Mouse (Mus musculus) gonadal fat pad, adult 2 months (tissue): ENCODE results near the gene Ppp1r12a. TPM values are rescaled to one million over a fixed set of nuclear protein-coding genes. Genes with fewer than 3 reads are reported as not detected.

Experiments
- DNase-seq: peaks from one replicate; pipeline ENCODE4 v3.0.0-alpha.2; 2012; ENCODE audit warnings: low read depth
- polyA plus RNA-seq: library from polyadenylated mRNA; depleted of rRNA; stranded (reverse); fragments of >200 nt; gene quantifications from 2 replicates; pipeline ENCODE4 v1.2.3, GENCODE M21; 2012; rRNA removed

The Ppp1r12a gene
- 44.5 and 51.1 TPM in 2 replicates for polyA plus RNA-seq

DNA sequence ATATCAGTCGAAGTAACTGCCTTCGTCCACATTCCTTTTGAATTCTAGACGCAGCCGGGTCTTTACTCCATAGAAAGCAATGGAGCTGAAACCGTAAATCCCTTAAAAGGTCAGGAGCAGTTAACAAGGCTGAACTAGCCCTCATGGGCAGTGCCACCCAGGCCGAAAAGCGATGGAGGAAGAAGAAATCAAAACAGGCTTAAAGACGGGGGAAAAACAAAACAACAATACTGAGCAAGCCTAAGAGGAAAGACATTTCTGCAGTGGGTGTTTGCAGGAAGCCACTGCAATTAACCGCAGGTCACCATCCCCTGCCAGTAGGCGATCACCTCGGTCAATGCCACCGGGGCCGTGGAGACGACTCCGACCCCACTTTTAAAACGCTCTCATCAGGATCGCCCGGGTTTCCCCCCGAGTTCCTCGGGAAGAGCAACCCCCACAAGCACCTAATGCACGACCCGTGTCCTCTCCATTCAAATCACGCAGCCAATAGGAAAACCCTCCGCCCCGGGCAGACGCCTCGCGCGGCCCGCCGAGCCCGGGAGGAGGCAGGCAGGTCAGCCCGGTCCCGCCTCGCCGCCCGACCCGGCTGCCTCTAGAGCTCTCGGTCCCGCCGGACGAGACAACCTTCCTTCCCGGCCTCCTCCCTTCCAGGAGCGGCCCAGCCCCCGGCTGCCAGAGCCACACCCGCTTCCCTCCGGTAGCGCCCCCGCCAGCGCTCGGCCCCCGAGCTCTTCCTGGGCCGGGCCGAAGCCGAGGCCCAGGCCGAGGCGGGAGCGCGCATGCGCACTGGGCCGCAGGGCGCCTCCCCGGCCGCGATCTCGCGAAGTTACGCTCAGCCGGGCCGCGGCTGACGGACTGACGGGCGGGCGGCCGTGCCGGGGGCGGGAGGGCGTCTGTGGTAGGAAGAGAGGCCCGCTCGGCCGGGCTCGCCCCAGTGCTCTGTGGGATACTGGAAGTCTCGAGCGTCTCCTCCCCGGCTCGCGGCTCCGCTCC lies at the start of gene Ppp1r12a:
TSS of gene Ppp1r12a (plus strand) at position 933 of the 996 bp plus-strand sequence.
- peak; percentile 52 for DNase-seq

DNA sequence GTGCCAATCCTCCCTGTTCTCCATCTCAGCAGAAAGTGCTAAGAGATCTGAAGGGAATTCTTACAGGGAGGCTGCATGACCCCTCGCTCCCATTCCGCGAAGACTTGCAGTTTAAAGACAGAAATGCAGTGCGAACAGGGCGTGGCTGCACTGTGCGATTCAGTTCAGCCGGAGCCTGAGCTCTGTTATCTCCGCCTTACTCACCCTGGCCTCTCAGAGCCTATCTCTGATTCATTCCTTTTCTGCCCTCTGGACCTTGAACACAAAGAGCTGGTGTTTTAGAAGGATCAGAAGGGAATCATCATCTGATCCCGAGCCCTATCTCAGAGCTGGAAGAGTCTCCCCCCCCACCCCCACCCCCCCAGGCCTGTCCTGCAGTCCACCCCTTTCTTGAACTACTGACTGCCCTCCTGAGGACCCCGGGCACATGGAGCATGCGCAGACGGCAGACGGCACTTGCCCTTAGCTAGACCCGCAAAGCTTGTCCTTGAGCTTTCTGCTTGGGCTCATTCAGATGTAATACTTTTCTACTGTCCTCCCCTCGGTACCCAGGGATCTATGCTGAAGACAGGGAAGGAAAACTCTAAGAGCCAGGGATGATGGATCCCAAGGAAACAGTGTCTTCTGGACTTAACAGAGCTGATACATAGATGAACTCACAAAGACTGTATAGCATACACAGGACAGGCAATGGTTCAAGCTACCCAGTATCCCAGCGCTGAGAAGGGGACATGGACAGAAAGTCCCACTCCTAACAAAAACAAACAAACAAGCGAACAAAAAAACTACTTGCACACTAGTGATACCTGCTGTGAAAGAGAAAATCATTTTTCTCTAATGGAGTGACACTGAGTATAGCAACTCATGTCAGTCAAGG lies 48.4 kb upstream of the Ppp1r12a start:
- no peak for DNase-seq

DNA sequence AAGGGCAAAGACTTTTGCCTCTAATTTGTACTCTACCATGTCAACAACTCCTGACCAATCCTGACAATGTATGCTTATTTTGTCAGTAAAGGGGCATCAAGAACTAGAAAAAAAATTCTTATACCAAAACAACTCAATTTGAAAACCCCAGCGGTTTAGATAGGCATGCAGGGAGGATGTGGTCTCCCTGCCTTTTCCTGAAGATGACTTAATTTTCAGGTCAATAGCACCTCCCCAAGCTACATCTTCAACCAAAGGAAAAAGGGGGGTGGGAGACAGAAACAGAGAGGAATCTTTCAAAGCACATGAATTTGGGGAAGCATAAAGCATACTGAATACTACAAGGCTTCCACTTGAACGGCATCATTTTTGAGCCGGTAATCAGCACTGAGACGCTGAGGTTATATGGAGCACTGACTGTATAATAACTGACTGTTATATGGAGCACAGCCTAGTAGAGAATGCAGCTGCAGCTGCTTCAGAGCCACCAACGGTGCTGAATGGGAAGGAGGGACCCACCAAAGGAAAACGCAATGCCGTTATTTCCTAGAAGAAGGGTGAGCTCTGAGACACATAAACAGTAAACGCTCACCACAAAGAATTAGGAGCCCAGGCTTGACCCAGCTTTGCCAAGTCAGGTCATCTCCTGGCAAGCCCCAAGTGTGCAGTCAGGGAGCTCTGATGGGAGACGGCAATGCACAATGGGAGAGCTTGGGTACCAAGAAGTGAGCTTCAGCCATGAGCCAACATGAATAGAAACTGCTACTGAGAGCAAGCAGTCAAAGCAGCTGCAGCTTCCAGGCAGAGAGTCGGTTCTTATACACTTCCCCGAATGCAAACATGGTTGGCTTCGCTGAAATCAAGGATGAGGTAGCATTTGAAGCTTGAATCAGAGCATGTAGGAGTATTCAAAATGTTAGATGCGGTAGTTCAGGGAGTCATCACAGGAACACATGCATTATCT lies 43.5 kb upstream of the Ppp1r12a start:
- no peak for DNase-seq

DNA sequence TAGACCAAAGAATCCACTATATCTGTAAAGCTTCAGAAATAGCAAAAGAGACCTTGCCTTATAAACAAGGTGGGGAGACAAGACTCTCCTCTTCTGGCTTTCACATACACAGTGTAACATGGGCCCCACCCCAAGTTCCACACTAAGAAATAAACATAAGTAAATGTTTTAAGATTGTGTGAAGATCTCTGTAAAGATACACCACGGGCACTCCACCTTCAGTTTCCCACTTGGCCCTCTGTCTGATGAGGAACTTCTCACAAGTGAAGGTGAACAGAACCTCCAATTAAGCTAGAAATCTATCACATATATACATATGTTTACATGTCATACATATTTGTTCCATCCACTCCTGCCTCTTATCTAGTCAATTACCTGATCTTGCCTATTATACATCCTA lies 42.6 kb upstream of the Ppp1r12a start:
- no peak for DNase-seq

DNA sequence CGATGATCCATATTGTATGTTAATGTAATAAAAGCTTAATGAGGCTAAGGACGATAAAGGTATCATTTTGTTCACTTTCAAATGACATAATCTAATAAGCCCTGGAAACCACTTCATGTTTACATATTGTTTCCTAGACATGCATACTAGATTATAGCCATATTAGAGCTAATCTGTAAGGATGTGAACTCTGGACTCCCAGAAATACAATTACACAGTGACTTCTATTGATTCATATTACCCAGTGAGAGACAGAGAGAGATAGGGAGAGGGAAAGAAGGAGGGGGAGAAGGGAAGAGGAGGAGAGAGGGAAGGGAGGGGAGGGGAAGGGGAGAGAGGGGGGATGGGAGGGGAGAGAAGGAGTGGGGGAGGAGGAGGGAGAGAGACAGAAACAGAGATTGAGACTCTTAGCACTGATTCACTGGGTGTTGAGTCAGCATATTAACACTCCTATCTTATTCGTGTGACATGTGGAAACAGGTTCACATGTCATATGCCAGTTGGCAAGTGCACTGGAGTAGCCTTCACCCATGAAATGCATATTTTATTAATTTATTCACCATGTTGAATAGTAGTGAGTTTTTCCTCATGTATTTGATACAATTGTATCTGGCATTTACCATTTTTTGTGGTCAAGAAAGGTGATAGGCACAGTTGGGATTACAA lies 36.9 kb upstream of the Ppp1r12a start:
- DNase-seq: no peak

DNA sequence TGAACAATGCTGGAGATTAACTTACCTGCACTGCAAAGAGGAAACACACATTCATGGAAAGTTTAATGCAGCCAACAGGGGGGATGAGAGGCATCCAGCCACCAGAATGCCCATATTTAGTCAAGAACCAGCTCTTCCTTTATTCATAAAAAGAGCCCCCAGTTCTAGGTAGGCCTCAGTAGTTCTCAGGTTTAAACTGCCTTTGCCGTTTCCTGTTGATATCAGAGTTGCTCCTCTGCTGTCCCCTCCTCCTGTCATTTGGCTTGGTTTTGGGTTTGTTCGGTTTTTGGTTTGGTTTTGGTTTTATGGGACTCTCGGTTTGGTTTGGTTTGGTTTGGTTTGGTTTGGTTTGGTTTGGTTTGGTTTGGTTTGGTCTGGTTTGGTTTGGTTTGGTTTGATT lies 32.8 kb upstream of the Ppp1r12a start:
- DNase-seq: no peak

DNA sequence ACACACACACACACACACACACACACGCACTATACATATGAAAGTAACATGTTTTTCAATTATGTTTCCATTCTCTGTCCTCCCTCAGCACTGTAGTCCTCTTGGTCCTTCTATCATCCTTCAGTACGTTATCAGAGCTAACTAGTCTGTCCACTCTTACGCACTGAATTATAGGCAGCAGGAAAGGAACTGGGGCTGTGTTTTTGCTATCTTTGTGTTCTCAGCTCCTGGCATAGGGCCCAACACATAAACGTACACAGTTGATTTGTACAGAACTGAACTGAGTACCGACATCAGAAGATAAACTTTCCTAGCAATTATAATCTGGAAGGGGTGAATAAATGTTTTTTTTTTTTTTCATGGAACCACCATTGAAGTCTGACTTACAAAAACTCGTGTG lies 30.1 kb upstream of the Ppp1r12a start:
- no peak for DNase-seq

DNA sequence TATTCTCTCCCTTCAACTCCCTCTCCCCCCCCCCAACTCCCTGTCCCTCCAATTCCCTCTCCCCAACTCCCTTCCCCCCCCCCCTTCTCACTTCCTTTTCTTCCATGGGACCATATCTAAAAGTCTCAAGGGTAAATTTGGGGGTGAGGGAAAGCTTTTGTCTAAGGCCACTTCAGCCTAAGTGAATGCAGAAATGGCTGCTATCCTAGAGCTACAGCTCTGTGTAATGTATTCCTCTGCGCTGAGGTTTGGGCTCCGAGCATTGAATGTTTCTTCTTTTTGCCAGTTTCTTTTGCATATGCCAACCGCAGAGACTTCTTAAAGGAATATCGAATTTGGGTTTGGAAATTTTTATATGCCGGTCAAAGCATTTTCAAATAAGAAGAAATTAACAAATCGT lies 28.7 kb upstream of the Ppp1r12a start:
- DNase-seq: no peak

DNA sequence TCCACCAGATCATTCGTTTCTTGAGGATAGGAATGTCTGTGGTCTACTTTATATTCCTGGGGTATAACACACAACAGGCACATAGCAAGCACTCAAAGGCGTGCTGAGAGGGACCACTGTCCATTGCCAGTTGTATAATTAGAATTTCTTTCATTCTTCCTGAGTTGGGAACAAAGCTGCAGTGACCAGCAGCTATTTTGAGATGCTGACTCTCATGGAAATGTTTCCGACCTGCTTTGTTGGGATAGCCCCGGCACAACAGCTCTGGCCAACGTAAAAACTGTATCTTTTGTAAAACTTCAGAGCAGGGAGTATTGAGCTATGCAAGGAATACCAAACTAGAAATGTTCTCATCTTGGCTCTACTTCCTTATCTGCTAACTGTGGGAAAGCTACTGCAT lies 28.2 kb upstream of the Ppp1r12a start:
- no peak for DNase-seq

DNA sequence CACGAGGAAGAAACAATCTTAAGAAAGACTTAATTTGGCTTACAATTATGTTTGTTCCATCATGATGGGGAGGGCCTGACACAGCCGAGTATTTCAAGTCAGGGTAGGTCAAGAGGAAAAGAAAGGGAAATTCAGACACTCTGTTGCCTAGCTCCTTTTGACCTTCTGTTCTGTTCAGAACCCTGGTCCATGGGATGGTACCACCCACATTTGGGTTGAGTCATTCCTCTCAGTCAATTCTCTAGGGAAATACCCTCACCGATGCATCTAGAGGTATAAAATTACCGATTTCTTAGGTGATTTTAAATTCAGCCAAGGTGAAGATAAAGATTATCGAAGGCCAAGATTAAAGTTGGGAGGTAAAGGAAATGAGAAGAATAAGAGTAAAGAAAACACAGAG lies 23.6 kb upstream of the Ppp1r12a start:
- DNase-seq: no peak

DNA sequence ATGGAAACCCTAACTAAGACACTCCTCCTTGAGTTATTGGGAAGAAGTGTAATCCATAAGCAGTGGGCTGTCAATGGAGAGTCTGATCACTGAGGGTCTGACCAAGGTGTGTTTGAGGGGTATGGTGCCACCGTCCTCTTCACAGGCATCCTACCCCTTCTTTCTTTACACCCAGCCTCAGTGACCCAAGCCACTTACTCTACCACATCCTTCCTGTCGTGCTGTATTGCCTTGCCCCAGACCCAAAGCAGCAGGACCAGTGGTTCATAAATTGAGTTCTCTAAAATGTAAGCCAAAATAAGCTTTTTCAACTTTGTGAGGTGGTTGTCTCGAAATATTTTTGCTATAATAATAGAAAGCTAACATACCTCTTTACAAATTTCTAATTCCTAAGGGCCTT lies 22.2 kb upstream of the Ppp1r12a start:
- DNase-seq: no peak

DNA sequence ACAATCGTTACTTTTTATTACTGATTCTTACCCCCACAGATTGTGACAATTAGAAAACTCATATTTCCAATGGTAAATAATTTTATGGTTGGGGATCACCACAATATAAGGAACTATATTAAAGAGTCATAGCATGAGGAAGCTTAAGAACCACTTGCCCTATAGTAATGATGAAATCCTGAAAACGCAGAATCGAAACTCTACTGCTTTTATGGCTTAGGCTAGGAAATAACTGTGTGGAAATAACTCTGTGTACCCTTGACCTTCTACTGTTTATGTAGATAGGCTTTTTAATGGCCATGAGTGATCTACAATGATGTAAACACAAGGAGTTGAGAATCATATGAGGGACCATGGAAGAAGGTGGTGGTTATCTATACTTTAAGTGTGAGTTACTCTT lies 21.3 kb upstream of the Ppp1r12a start:
- DNase-seq: no peak

DNA sequence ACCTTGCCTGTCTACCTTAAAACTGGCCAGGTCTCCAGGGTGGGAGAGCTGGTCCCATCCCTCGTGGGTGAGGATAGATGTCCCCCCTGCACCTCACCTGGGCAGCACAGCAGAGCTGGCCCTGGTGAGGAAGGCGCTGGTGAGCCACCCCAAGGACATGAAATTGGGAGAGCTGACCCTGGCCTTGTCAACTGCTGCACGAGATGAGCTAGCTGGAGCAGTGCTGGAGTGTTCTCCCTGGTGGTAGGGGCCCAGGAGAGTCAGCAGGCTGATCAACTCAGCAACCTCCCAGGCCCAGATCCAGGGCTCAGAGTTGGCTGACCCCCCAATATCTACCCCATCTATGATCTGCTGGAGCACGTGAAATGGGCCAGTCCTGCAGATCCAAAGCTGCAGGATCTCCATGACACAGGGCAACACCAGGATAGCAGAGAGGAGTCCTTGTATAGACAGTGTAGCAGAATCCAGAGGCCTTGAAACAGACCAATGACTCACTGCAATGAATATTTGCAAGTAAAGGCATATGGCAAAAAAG lies 17.9 kb upstream of the Ppp1r12a start:
- DNase-seq: no peak

DNA sequence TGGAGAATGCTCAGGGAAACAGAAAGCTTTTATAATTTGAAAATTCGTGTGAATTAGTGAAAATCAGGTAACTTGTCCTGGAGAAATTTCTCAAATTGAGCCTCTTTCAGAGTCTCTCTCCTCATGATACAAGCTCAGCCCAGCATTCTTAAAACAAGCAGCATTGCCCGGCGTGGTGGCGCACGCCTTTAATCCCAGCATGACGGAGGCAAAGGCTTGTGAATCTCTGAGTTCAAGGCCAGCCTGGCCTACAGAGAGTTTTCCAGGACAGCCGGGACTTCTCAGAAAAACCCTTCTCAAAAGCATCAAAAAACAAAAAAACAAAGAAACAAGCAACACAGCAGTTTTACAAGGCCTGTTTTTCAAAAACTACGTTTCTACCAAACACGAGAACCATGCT lies 16.3 kb upstream of the Ppp1r12a start:
- no peak for DNase-seq

DNA sequence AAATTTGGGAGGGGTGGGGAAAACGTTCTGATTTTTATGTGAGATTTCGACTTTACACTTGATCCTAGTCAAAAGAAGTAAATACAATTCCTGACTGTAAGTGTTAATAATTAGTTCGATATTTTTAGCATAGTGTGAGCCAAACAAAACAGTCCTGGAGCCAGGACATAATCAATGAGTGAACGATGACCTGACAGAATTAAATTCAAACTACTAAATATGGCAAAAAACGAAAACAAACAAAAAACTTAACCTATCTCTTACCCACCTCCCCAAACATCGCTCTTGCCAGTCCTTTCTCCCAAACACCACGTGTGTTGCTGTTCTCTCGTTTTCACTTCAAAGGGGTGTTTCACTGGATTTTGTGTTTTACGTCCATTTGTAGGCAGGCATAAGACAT lies 15.0 kb upstream of the Ppp1r12a start:
- no peak for DNase-seq

DNA sequence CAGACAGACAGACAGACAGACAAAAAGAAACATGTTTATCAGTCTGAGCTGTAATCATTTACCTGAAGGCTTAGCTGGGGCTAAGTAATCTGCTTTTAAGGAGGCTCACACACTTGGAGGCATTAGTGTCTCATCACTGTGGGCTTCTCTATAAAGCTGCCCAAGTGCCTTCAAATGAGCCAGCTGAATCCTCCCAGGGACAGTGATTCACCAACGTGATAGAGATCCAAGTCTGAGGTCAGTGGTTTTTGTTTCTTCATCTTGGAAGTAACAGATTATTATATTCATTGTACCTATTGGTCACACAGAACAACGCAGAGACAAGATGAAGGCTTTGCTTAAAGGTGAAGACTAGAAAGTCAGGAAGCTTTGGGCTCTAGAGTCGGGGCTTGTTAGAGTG lies 8.7 kb upstream of the Ppp1r12a start:
- no peak for DNase-seq

DNA sequence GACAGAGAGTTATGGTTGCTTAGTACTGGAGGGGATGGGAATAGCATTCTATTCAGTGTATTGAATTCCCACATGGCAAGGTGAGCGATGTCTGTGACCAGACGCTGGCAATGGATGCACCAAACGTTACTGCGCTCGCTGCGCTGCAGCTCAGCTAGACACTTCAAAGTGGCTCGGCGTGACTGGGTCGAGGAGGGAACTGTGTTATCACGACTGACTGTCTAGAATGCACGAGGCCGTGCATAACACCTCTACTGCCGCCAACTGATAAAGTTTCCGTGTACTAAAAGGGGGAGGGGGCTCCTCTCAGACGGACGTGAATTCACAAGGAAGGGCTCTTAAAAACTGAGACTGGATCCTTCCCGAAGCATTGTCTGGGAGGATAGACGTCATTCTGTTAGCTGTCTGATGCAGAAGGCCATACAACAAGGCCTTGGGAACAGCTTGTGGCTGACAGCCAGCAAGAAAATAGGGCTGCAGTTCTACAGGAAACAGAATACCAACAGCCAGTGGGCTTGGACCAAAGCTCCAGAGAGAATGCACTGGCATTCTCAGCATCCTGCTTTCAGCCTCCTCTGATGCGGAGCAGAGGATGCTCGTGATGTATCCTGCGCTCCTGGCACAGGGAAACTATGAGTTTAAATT lies 6.8 kb upstream of the Ppp1r12a start:
- no peak for DNase-seq

DNA sequence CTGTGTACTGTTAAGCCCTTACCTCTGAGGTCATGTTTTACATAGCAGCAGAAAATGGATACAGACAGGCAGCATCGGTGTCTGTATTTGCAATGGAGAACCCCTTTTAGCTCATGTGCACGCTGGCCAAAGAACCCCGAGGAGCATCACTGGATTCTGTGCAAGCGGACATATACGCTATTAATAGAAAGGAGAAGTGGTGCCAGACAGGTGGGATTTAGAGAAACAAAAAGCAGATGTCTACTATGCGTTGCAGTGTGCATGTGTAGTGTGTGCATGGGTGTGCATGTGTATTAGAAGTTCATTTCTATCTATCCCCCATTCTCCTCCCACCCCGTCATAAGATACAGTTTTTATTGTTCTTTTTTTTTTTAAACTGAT lies 6.3 kb upstream of the Ppp1r12a start:
- DNase-seq: no peak

DNA sequence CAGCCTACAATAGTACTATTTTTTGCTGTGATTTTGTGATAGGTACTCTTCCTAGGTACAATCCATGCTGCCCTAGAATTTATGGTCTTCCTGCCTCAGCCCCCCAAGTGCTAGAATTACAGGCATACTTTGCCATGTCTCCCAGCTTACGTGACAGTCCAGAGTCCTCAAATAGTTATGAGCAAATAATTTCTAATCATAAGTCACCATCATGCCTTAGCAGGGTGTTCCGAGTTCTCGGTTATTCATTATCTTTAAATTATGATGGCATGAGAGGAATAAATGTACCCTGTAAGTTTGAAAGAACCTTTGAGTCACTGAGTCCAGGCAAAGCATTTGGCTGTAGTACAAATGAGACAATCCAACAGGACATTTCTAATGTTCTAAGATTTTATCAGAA lies 5.9 kb upstream of the Ppp1r12a start:
- DNase-seq: no peak

DNA sequence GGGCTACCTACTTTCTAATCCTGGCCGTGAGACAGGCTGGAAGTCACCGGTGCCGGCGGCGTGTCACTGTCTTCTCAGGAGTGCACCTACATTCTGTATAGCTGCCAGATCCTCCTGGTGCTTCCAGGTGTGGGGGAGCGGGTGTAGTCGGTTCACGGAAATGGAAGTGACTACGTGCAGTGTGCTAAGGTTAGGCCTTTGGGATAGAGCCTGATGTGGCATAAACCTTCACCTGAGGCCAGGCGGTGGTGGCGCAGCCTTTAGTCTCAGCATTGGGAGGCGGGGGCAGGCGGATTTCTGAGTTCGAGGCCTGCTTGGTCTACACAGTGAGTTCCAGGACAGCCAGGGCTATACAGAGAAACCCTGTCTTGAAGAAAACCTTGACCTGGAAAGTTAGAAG lies 3.0 kb upstream of the Ppp1r12a start:
- no peak for DNase-seq
